ENCODE assay signal across 8 mouse cellular contexts in genomic region chr1:66815941-66816777, GRCm38 (mm10). TPM values are rescaled to one million over a fixed set of nuclear protein-coding genes. Genes with fewer than 3 reads are reported as not detected.
DNase-seq lines count a peak whose midpoint lies in the region; ATAC-seq and TF ChIP-seq lines count a peak whose summit lies in the region.

No protein-coding gene starts in this region.

- no peak for TF ChIP-seq POLR2A in ES-Bruce4 (IDR thresholded peaks at IDR 0.05; ENCODE audit: insufficient read depth, low read length)

- 1% methylated on average over 39 of the region's 39 CpGs for whole genome bisulfite sequencing in forebrain, embryonic 11.5 days
- WGBS in heart, embryonic 16.5 days = under 1% methylated on average over 39 of the region's 39 CpGs
- under 1% methylated on average over 39 of the region's 39 CpGs for WGBS in liver, embryonic 13.5 days (ENCODE audit: insufficient replicate concordance)

- no peaks in the 10 kb centered on the region for H3K9me3 ChIP-seq in ES-Bruce4 (replicated peaks; ENCODE audit: control insufficient read depth, insufficient read depth, low read length, poor library complexity, severe bottlenecking)
- no peaks in the 10 kb centered on the region for H3K9me3 ChIP-seq in forebrain, embryonic 11.5 days (ENCODE audit: control insufficient read depth, low read length)
- no peaks in the 10 kb centered on the region for H3K9me3 ChIP-seq in heart, embryonic 16.5 days (replicated peaks; ENCODE audit: control insufficient read depth, low read length)
- no peaks in the 10 kb centered on the region for H3K9me3 ChIP-seq in liver, embryonic 13.5 days (replicated peaks)

- peaks cover 3% of the 10 kb centered on the region for H3K27me3 ChIP-seq in ES-Bruce4 (ENCODE audit: control insufficient read depth, insufficient read depth, low read length, poor library complexity, severe bottlenecking)
- H3K27me3 ChIP-seq in forebrain, embryonic 11.5 days (ENCODE audit: control insufficient read depth, insufficient read depth, low read length) = no peaks in the 10 kb centered on the region
- no peaks in the 10 kb centered on the region for H3K27me3 ChIP-seq in heart, embryonic 16.5 days (ENCODE audit: control insufficient read depth, insufficient read depth, low read length)
- H3K27me3 ChIP-seq in liver, embryonic 13.5 days = no peaks in the 10 kb centered on the region

- H3K4me1 ChIP-seq in ES-Bruce4 (ENCODE audit: control insufficient read depth, insufficient read depth, low read length) = no peaks in the 10 kb centered on the region
- H3K4me1 ChIP-seq in forebrain, embryonic 11.5 days (replicated peaks; ENCODE audit: control insufficient read depth, insufficient read depth, low read length) = peaks cover 6% of the 10 kb centered on the region; the same call in 1 of the 2 replicates
- H3K4me1 ChIP-seq in heart, embryonic 16.5 days (ENCODE audit: control insufficient read depth, insufficient read depth, low read length) = peaks cover 13% of the 10 kb centered on the region
- peaks cover 14% of the 10 kb centered on the region for H3K4me1 ChIP-seq in liver, embryonic 13.5 days (replicated peaks)

- peak overlapping the region; percentile 75 for H3K4me2 ChIP-seq in forebrain, embryonic 11.5 days (ENCODE audit: low read depth, low read length, severe bottlenecking)
- peak overlapping the region; percentile 84 for H3K4me2 ChIP-seq in heart, embryonic 16.5 days (ENCODE audit: low read depth, low read length)
- H3K4me2 ChIP-seq in liver, embryonic 13.5 days = peak overlapping the region; percentile 95

- TF ChIP-seq CTCF in ES-Bruce4 (IDR thresholded peaks at IDR 0.05; ENCODE audit: low read depth, low read length) = no peak

- ATAC-seq in forebrain, embryonic 11.5 days (replicated peaks; ENCODE audit: low FRiP score) = peak; percentile 45
- ATAC-seq in heart, embryonic 16.5 days (replicated peaks; ENCODE audit: extremely low read depth, insufficient read depth, low FRiP score) = peak; percentile 12
- ATAC-seq in liver, embryonic 13.5 days (ENCODE audit: low read depth) = peak; percentile 5; the same call in 1 of the 2 replicates

- H3K9ac ChIP-seq in ES-Bruce4 (ENCODE audit: low read depth, poor library complexity, severe bottlenecking) = peak overlapping the region; percentile 99
- H3K9ac ChIP-seq in forebrain, embryonic 11.5 days (ENCODE audit: low read length) = peak overlapping the region; percentile 75
- peak overlapping the region; percentile 94 for H3K9ac ChIP-seq in heart, embryonic 16.5 days (ENCODE audit: low read length)
- peak overlapping the region; percentile 82 for H3K9ac ChIP-seq in liver, embryonic 13.5 days

- TF ChIP-seq EP300 in ES-Bruce4 (IDR thresholded peaks at IDR 0.05; ENCODE audit: insufficient read depth, low read depth, low read length) = no peak

- H3K36me3 ChIP-seq in ES-Bruce4 (ENCODE audit: control insufficient read depth, insufficient read depth, low read length, poor library complexity, severe bottlenecking) = no peaks in the 10 kb centered on the region
- H3K36me3 ChIP-seq in forebrain, embryonic 11.5 days (ENCODE audit: control insufficient read depth, insufficient read depth, low read length) = no peaks in the 10 kb centered on the region
- H3K36me3 ChIP-seq in heart, embryonic 16.5 days (ENCODE audit: control insufficient read depth, insufficient read depth) = no peaks in the 10 kb centered on the region
- H3K36me3 ChIP-seq in liver, embryonic 13.5 days = no peaks in the 10 kb centered on the region

- no peak overlapping the region for H3K27ac ChIP-seq in ES-Bruce4 (ENCODE audit: insufficient read depth, low read length)
- 0 out of 2 replicates have a peak overlapping the region, but pooled peaks have one; percentile 37 for H3K27ac ChIP-seq in forebrain, embryonic 11.5 days (ENCODE audit: low read depth, low read length)
- H3K27ac ChIP-seq in heart, embryonic 16.5 days (ENCODE audit: low read length) = peak overlapping the region; percentile 99
- H3K27ac ChIP-seq in liver, embryonic 13.5 days = peak overlapping the region; percentile 86

- DNase-seq in c-Kit-positive CD71-negative TER-119-negative erythroid progenitor cells, embryonic 14.5 days (ENCODE audit: low read depth) = peak; percentile 67
- peak; percentile 80 for DNase-seq in forebrain, embryonic 11.5 days (ENCODE audit: low spot score)
- DNase-seq in kidney, postnatal 25 days = peak; percentile 59 to 70
- peak; percentile 30 for DNase-seq in liver, embryonic 13.5 days
- peak; percentile 20 to 47 for DNase-seq in natural killer cell, adult 2 months (ENCODE audit: low spot score in 2 of 2)
- peak; percentile 72 for DNase-seq in telencephalon, adult 2 months (ENCODE audit: low read depth, low spot score)

- H3K4me3 ChIP-seq in ES-Bruce4 (ENCODE audit: low read depth, low read length) = peak overlapping the region; percentile 93
- peak overlapping the region; percentile 73 for H3K4me3 ChIP-seq in forebrain, embryonic 11.5 days (ENCODE audit: low read depth, low read length)
- peak overlapping the region; percentile 94 for H3K4me3 ChIP-seq in heart, embryonic 16.5 days (ENCODE audit: low read length)
- H3K4me3 ChIP-seq in liver, embryonic 13.5 days (replicated peaks) = peak overlapping the region; percentile 88

RNA-seq across cellular contexts. Expression of gene Kansl1l, which starts 1.2 kb away (rescaled TPM):
- 5.8 and 6.4 TPM in 2 replicates for polyA plus RNA-seq in ES-Bruce4 (2011; ENCODE audit: insufficient read depth, insufficient read length, low read depth, missing spikeins)
- polyA plus RNA-seq in forebrain, embryonic 11.5 days (2014; fragmentation: Nextera tagmentation; extraction: Ambion mirVana) = 9.6 and 9.9 TPM in 2 replicates
- polyA plus RNA-seq in heart, embryonic 16.5 days (2015; fragmentation: Nextera tagmentation; extraction: Ambion mirVana) = 11.6 and 13.1 TPM in 2 replicates
- 2.3 and 3.5 TPM in 2 replicates for polyA plus RNA-seq in liver, embryonic 13.5 days (2015; fragmentation: Nextera tagmentation; extraction: Ambion mirVana)

RNA-seq across cellular contexts. Expression of gene Acadl, which starts 46.9 kb away (rescaled TPM):
- polyA plus RNA-seq in ES-Bruce4 (2011; ENCODE audit: insufficient read depth, insufficient read length, low read depth, missing spikeins) = 55.8 and 58.3 TPM in 2 replicates
- polyA plus RNA-seq in forebrain, embryonic 11.5 days (2014; fragmentation: Nextera tagmentation; extraction: Ambion mirVana) = 48.9 and 52.2 TPM in 2 replicates
- 864 and 927 TPM in 2 replicates for polyA plus RNA-seq in heart, embryonic 16.5 days (2015; fragmentation: Nextera tagmentation; extraction: Ambion mirVana)
- polyA plus RNA-seq in liver, embryonic 13.5 days (2015; fragmentation: Nextera tagmentation; extraction: Ambion mirVana) = 101 and 118 TPM in 2 replicates

Comparison
In these comparisons a context has a peak if more than half of its experiments do, and no peak if none do; other contexts are left out.
1. DNase-seq: peak in every context shown above with its lines; median percentile 80 in forebrain, embryonic 11.5 days; 72 in telencephalon, adult 2 months; 67 in c-Kit-positive CD71-negative TER-119-negative erythroid progenitor cells, embryonic 14.5 days; 64 in kidney, postnatal 25 days; 34 in natural killer cell, adult 2 months; 30 in liver, embryonic 13.5 days.